Mouse (Mus musculus) bone marrow, adult 2 months (tissue): ENCODE measurements around the gene Tdrkh. TPM values are rescaled to one million over a fixed set of nuclear protein-coding genes. Genes with fewer than 3 reads are reported as not detected.

Source experiments
- H3K27ac ChIP-seq: fragments of 200-500 bp; 2 replicates; pipeline ENCODE4 v1.5.1; 2012; ENCODE audit warnings: low read depth, mild to moderate bottlenecking, control low read depth, inconsistent platforms, low read length; ENCODE audit not compliant: control insufficient read depth, poor library complexity, insufficient read depth
- H3K4me1 ChIP-seq: fragments of 200-500 bp; 2 replicates; pipeline ENCODE4 v1.6.1; 2011; ENCODE audit warnings: low read length; ENCODE audit not compliant: control insufficient read depth, insufficient read depth
- H3K4me3 ChIP-seq: fragments of 200-500 bp; replicated peaks from 2 replicates; pipeline ENCODE3; 2011; ENCODE audit warnings: mild to moderate bottlenecking, low read depth, low read length, control low read depth; ENCODE audit not compliant: control insufficient read depth
- CTCF ChIP-seq: fragments of 200-500 bp; IDR thresholded peaks from 2 replicates; pipeline ENCODE4 v1.5.1; 2011; ENCODE audit warnings: low read length, control low read depth; ENCODE audit not compliant: control insufficient read depth, insufficient read depth
- POLR2A ChIP-seq: fragments of 200-500 bp; IDR thresholded peaks from 2 replicates; pipeline ENCODE4 v1.6.1; 2011; ENCODE audit warnings: low read depth, mild to moderate bottlenecking, control low read depth, low read length, borderline replicate concordance; ENCODE audit not compliant: control insufficient read depth
- WGBS: fragments of 180-500 bp; shearing (Covaris S2); methylation state at CpG from one replicate; pipeline ENCODE4 v1.1.7; 2018; 5-methylcytosine and 5-hydroxymethylcytosine counted together
- polyA plus RNA-seq: library from polyadenylated mRNA; stranded (reverse); fragments of >200 nt; gene quantifications from 2 replicates; pipeline ENCODE4 v1.2.4, GENCODE M21; 2011; ENCODE audit warnings: low replicate concordance; ENCODE audit not compliant: missing spikeins, insufficient read depth, insufficient read length

The Tdrkh gene
- polyA plus RNA-seq, 1 experiment = 3.4 TPM

GRCm38 (mm10) chr3:94483790-94484439 lies 70.8 kb downstream of the Tdrkh start:
- Histone ChIP-seq H3K4me3 (no peak overlapping the region), H3K4me1 (no peaks in the 10 kb centered on the region), H3K27ac (no peak overlapping the region)
- WGBS = 60% methylated on average over 20 of the region's 20 CpGs
- TF ChIP-seq POLR2A (no peak), CTCF (no peak)

Other genes starting within 250 kb of the Tdrkh start
- not detected in 2 replicates for gene Gm10696, start 235.1 kb upstream of the Tdrkh start, polyA plus RNA-seq
- not detected in 2 replicates for gene Gm5286, start 216.6 kb upstream of the Tdrkh start, polyA plus RNA-seq
- not detected in 2 replicates for gene Gm4778, start 149.2 kb upstream of the Tdrkh start, polyA plus RNA-seq
- 0.74 and 2.3 TPM in 2 replicates for gene Them4, start 103.2 kb upstream of the Tdrkh start, polyA plus RNA-seq
- not detected in 2 replicates for gene Them5, start 71.2 kb upstream of the Tdrkh start, polyA plus RNA-seq
- gene C2cd4d, start 50.8 kb upstream of the Tdrkh start, polyA plus RNA-seq = not detected in 2 replicates
- 0.54 and 0.57 TPM in 2 replicates for gene Rorc, start 40.5 kb upstream of the Tdrkh start, polyA plus RNA-seq
- gene Lingo4, start 14.8 kb upstream of the Tdrkh start, polyA plus RNA-seq = 0.36 and 1.2 TPM in 2 replicates
- 22.2 and 30.4 TPM in 2 replicates for gene Mrpl9, start 30.0 kb downstream of the Tdrkh start, polyA plus RNA-seq
- 1.2 and 1.7 TPM in 2 replicates for gene Oaz3, start 30.6 kb downstream of the Tdrkh start, polyA plus RNA-seq
- 0.61 TPM in 1 of 2 replicates, not detected in the other for gene Celf3, start 65.0 kb downstream of the Tdrkh start, polyA plus RNA-seq
- 3.5 and 13.6 TPM in 2 replicates for gene Riiad1, start 67.1 kb downstream of the Tdrkh start, polyA plus RNA-seq
- gene Snx27, start 169.4 kb downstream of the Tdrkh start, polyA plus RNA-seq = 13.9 and 14.1 TPM in 2 replicates
- gene Gm10972, start 229.8 kb downstream of the Tdrkh start, polyA plus RNA-seq = not detected in 2 replicates
- gene Tuft1, start 245.6 kb downstream of the Tdrkh start, polyA plus RNA-seq = 3.8 and 7.4 TPM in 2 replicates